Mouse (Mus musculus): ENCODE measurements at regions not wholly inside any gene's neighbourhood (a gene's known extent, or its start where the extent isn't known, plus 50 kb on each side); places are given as distances from the start of the nearest gene placed in this dataset.
A peak's percentile ranks its signal among the peaks of the same experiment; 100 is the strongest.

DNA sequence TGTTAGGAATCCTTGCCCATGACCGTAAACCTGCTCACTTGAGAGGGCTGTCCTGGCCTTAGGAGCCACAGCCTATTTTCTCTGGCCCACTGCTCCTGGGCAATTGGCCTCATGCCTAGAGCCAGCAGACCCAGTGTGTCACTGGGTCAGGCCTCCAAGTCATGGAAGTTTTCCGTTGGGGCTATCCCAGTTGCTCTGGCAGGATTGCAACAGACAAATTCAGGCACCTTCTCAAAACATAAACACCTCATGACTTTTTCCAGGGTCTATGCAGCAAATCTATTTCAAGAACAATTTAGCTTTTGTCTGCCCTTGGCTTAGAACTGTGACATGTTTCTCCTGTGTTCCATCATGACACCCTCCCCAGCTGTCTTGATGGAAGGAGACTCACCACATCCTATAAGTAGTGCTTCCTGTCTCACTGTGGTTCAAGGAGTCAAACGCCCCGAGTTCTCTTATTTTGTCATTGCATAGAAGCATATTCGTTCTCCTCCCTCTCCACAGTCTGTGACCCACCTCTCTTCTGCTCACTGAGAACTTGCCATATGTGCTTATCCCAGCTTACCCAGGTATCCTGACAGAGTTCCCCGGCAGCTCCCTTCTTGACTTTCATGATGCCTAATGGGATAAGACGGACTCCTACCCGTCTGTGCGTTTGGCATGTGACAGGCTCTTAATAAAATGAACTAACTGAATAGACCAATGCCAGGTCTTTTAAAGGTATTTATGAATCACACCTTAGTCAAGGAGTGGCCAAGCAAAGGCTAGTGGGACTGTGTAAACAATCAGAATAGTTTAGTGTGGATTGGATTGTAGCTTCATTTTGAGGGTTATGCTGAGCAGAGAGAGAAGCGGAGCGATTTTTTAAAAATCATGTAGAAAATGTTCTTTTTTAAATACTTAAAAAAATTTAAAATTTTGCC is 108.2 kb upstream of the Serp2 start:
- Histone ChIP-seq H3K4me1 (no peaks in the 10 kb centered on the region), H3K9me3 (no peaks in the 10 kb centered on the region), H3K27ac (replicated peaks) (no peak overlapping the region), H3K9ac (replicated peaks) (no peak overlapping the region), H3K4me2 (replicated peaks) (no peak overlapping the region), H3K4me3 (no peak overlapping the region), H3K27me3 (no peaks in the 10 kb centered on the region), H3K36me3 (no peaks in the 10 kb centered on the region)
- no peak for ATAC-seq (replicated peaks)
- WGBS = 88% methylated on average over 11 of the region's 11 CpGs

DNA sequence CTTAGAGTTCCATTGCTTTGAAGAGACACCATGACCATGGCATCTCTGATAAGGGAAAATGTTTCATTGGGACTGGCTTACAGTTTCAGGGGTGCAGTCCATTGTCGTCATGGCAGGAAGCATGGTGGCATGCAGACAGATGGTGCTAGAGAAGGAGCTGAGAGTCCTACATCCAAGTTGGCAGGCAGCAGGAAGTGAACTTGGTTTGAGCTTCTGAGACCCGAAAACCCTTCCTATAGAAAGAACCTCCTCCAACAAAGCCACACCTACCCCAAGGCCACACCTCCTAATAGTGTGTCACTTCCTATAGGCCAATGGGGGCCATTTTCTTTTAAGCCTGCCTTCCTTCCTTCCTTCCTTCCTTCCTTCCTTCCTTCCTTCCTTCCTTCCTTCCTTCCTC is 107.1 kb upstream of the Serp2 start:
- H3K9me3 ChIP-seq = no peaks in the 10 kb centered on the region
- no peak for ATAC-seq (replicated peaks)
- H3K4me1 ChIP-seq = peaks cover 9% of the 10 kb centered on the region
- no peaks in the 10 kb centered on the region for H3K27me3 ChIP-seq
- no peak overlapping the region for H3K27ac ChIP-seq (replicated peaks)
- no peak overlapping the region for H3K4me2 ChIP-seq (replicated peaks)
- no peaks in the 10 kb centered on the region for H3K36me3 ChIP-seq
- no peak overlapping the region for H3K4me3 ChIP-seq
- WGBS = 94% methylated on average over 2 of the region's 2 CpGs
- H3K9ac ChIP-seq (replicated peaks) = no peak overlapping the region

DNA sequence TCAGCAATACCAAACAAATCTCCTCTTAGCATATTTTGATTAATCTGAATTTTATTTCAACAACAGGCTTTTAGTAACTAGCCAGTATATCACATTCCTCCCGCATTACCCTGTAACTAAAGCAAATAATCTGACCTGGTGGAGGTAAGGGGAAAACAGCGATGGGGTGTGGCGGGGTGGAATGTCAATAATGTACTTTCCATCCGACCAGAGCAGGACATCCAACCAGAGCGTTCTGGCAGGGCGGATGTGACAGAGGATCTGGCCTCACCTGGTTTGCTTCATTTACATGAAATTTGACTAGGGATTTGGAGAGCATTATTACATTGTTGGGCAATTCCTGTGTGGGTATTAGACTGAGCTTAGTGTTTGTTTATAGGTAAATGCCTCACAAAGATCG is 106.2 kb upstream of the Serp2 start:
- Histone ChIP-seq H3K27ac (replicated peaks) (no peak overlapping the region), H3K36me3 (no peaks in the 10 kb centered on the region), H3K27me3 (no peaks in the 10 kb centered on the region), H3K9ac (replicated peaks) (no peak overlapping the region), H3K4me2 (replicated peaks) (no peak overlapping the region), H3K4me1 (peaks cover 17% of the 10 kb centered on the region), H3K9me3 (no peaks in the 10 kb centered on the region), H3K4me3 (no peak overlapping the region)
- 93% methylated on average over 7 of the region's 7 CpGs for WGBS
- ATAC-seq (replicated peaks) = no peak

DNA sequence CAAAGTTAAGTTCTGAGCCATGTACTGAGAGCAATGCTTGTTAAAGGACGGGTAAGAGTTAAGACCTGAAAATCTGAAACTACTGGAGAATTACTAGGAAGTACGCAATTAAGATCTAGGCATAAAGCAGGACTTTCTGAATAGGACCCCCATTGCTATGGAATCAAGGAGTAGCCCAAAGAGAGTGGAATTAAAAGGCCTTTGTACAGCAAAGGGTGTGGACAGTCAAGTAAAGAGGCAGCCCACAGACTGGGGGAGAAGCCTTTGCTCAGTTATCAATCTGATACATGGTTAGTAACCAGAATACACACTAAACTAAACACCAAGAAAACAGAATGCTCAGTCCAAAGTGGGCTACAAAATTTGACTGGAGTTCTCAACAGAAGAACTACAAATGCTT is 104.2 kb upstream of the Serp2 start:
- Histone ChIP-seq H3K27me3 (no peaks in the 10 kb centered on the region), H3K9ac (replicated peaks) (no peak overlapping the region), H3K36me3 (no peaks in the 10 kb centered on the region), H3K9me3 (no peaks in the 10 kb centered on the region), H3K27ac (replicated peaks) (no peak overlapping the region), H3K4me2 (replicated peaks) (no peak overlapping the region), H3K4me3 (no peak overlapping the region), H3K4me1 (peaks cover 26% of the 10 kb centered on the region)
- ATAC-seq (replicated peaks) = no peak
- 69% methylated on average over 2 of the region's 2 CpGs for WGBS

DNA sequence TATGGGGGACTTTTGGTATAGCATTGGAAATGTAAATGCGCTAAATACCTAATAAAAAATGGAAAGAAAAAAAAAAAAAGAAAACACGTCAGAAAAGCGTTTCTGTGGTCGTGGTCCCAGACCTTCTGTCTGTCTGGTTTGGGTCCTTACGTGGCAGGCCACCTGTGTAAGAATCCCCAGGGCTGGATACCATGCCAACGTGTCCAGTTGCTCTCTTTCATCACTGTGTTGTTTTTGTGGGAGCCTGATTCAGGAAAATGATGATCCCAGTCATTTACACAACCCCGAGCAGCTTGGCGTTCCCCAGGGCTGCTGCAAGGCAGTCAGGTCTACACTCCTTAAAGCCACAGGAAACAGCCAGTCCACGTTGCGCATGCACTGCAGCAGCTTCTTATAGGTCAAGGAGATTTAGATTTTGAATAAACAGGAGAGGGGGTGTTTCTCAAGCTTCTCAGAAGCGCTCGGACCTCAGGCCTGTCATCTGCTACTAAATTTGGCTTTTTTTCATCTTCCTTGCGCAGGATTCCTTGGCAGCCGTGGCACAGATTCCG is 102.3 kb upstream of the Serp2 start:
- Histone ChIP-seq H3K4me2 (replicated peaks) (no peak overlapping the region), H3K4me3 (no peak overlapping the region), H3K4me1 (peaks cover 26% of the 10 kb centered on the region), H3K9me3 (no peaks in the 10 kb centered on the region), H3K36me3 (no peaks in the 10 kb centered on the region), H3K9ac (replicated peaks) (no peak overlapping the region), H3K27ac (replicated peaks) (no peak overlapping the region; the same call in 1 of the 2 replicates), H3K27me3 (no peaks in the 10 kb centered on the region)
- WGBS = 69% methylated on average over 15 of the region's 15 CpGs
- no peak for ATAC-seq (replicated peaks)

DNA sequence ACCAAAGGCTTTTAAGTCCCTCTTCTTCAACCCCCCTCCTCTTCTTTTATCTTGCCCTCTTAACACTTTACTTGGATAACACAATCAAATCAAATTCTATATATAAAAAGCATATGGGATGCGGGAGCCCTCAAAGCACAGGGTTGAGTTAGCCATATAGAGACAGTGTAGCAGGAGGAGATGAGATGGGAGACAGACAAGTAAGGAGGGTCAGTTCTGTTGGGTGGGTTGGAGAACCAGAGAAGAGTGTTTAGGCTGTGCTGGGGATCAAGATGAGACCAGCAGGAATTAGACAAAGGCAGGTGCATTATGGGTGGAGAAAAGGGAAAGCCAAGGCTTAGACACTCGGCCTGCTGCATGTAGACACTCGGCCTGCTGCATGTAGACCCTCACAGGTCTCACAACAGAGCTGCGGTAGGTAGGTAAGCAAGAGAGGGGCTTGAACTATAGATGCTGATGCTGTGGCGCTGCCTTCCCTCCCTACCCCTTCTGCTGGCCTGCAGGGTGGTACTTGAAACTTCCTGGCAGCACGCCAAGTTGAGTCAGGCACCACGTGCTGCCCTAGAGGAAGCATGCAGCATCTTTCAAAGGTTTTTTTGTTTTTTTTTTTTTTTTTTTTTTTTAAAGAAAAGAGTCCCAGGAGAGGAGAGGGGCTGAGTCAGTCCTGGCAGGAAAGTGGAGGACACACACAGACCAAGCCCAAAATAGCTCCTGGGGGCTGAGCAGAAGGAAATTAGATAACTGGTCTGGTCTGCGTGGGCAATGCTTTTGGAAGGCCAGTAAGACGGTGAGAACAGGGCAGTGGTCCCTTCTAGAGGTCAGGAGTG is 101.3 kb upstream of the Serp2 start:
- peaks cover 26% of the 10 kb centered on the region for H3K4me1 ChIP-seq
- H3K4me3 ChIP-seq = no peak overlapping the region
- H3K4me2 ChIP-seq (replicated peaks) = no peak overlapping the region
- H3K36me3 ChIP-seq = no peaks in the 10 kb centered on the region
- ATAC-seq (replicated peaks) = peak; percentile 83
- H3K27me3 ChIP-seq = no peaks in the 10 kb centered on the region
- H3K27ac ChIP-seq (replicated peaks) = no peak overlapping the region
- 24% methylated on average over 9 of the region's 9 CpGs for WGBS
- H3K9me3 ChIP-seq = no peaks in the 10 kb centered on the region
- H3K9ac ChIP-seq (replicated peaks) = 0 out of 2 replicates have a peak overlapping the region, but pooled peaks have one; percentile 7

DNA sequence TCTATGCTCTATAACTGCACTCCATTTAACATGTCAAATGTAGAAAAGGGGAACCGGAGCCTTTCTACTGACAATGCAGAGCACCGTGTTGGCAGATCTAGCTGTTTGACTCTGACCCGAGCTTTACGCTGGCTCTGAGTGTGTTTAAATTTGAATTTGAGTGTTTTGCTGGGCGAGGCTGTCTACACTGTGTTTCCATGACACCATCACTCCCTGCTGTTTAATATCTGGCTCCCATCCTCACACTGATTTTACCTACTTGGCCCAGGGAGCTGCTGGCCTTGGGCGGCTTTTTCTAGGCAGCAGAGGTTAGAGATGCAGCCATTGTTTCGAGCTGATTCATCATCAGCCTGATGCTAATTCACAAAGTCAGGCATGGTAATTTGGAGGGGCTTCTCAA is 100.7 kb upstream of the Serp2 start:
- Histone ChIP-seq H3K4me3 (no peak overlapping the region), H3K27ac (replicated peaks) (peak overlapping the region; percentile 35), H3K36me3 (no peaks in the 10 kb centered on the region), H3K27me3 (no peaks in the 10 kb centered on the region), H3K4me2 (replicated peaks) (no peak overlapping the region), H3K9me3 (no peaks in the 10 kb centered on the region), H3K9ac (replicated peaks) (0 out of 2 replicates have a peak overlapping the region, but pooled peaks have one; percentile 7), H3K4me1 (peaks cover 26% of the 10 kb centered on the region)
- ATAC-seq (replicated peaks) = peak; percentile 44; the same call in 1 of the 2 replicates
- 33% methylated on average over 7 of the region's 7 CpGs for WGBS

DNA sequence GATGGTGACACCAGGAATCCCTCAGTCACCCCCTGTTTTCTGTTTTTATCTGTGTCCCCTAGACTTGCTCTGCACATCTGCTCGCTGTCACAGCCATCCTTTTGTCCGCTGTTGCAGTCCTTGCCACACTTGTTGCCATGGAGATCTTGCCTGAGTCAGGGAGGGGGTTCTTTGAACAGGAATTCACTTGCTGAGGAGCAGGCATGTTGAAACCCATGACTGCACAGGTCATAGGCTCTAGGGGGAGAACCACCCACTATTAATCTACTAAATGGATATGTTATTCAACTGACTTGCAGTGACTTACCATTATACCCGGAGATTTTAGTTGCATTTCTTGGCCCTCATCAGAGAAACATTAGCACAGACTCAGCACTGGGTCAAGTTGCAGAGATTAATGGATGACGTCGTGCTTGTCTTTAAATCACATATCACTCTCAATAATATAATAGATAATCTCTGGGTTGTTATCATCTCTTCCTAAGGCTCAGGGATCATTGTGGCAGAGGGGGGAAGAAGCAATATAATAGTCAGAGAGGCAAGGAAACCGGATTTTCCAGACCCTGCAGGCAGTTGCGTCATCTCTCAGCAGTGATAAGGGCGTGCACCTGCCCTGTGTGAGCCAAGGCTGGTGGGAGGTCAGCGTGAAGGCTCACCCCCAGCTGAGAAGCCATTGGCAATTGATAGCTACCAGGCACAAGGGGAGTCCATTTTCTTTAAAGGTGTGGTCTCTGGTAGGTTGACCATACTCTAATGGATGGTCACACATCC is 95.9 kb upstream of the Serp2 start:
- Histone ChIP-seq H3K4me1 (peaks cover 6% of the 10 kb centered on the region), H3K27me3 (no peaks in the 10 kb centered on the region), H3K9ac (replicated peaks) (no peak overlapping the region), H3K4me3 (no peak overlapping the region), H3K36me3 (no peaks in the 10 kb centered on the region), H3K27ac (replicated peaks) (0 out of 2 replicates have a peak overlapping the region, but pooled peaks have one; percentile 27), H3K4me2 (replicated peaks) (no peak overlapping the region), H3K9me3 (no peaks in the 10 kb centered on the region)
- WGBS = 73% methylated on average over 9 of the region's 9 CpGs
- peak; percentile 46; the same call in 1 of the 2 replicates for ATAC-seq (replicated peaks)

DNA sequence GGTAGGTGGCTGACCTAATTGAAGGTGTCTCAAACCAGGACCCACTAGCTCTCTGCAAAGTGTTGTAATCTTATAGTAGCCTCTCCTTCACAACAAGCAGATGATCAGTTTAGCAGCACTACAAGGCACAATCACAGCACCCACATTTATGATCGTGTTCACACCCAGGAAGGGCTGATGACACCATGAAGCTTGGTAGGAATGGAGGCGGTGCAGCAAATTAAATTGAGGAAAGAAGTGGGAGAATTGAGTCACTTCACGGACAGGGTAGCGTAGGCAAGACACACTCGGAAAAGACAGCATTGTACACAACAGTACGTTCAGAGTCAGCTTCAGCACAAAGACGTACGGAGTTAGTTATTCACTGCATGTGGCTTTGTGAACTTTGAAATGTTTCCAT is 94.4 kb upstream of the Serp2 start:
- Histone ChIP-seq H3K4me1 (no peaks in the 10 kb centered on the region), H3K27me3 (no peaks in the 10 kb centered on the region), H3K9ac (replicated peaks) (no peak overlapping the region), H3K27ac (replicated peaks) (no peak overlapping the region), H3K4me3 (no peak overlapping the region), H3K4me2 (replicated peaks) (no peak overlapping the region), H3K36me3 (no peaks in the 10 kb centered on the region), H3K9me3 (no peaks in the 10 kb centered on the region)
- WGBS = 96% methylated on average over 8 of the region's 8 CpGs
- ATAC-seq (replicated peaks) = no peak

DNA sequence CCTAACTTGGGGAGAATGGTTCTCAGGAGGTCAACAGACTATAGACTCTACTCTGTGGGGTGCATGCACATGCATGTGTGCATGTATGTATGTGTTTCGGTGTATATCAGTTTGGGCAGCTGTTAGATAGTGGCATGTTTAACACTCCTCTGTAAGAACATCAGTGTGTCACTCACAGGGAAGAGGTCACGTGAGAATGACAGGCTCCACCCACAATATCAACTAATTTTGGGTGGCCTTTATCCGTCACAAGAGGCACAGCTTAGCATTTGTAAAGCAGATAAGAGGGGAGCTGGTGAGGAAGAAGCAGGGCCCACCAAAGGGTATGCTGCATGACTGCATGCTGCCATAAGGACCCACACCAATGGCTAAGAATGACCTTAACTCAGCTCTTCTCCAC is 93.2 kb upstream of the Serp2 start:
- Histone ChIP-seq H3K4me3 (no peak overlapping the region), H3K4me1 (no peaks in the 10 kb centered on the region), H3K9me3 (no peaks in the 10 kb centered on the region), H3K27me3 (no peaks in the 10 kb centered on the region), H3K9ac (replicated peaks) (no peak overlapping the region), H3K27ac (replicated peaks) (no peak overlapping the region), H3K36me3 (no peaks in the 10 kb centered on the region), H3K4me2 (replicated peaks) (no peak overlapping the region)
- no peak for ATAC-seq (replicated peaks)
- 86% methylated on average over 3 of the region's 3 CpGs for WGBS

DNA sequence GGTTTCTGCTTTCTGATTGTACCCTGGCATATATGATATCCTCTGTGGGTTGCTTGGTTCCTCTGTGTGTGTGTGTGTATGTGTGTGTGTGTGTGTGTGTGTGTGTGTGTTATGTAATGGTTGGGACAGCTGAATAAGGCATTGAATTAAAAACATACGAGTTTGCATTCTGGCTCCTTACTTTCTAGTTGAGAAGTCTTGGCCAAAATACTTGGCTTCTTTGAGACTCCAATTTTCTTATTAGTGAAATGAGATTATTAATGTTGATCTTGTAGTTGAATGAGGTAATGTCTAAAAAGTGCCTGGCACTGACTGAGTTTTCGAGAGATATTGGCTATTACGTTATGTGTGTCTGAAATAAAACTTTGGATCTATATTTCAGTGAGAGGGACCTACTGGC is 88.0 kb upstream of the Serp2 start:
- 81% methylated on average over 3 of the region's 3 CpGs for WGBS
- Histone ChIP-seq H3K4me2 (replicated peaks) (no peak overlapping the region), H3K4me3 (no peak overlapping the region), H3K27ac (replicated peaks) (no peak overlapping the region), H3K36me3 (no peaks in the 10 kb centered on the region), H3K27me3 (no peaks in the 10 kb centered on the region), H3K4me1 (no peaks in the 10 kb centered on the region), H3K9me3 (no peaks in the 10 kb centered on the region), H3K9ac (replicated peaks) (no peak overlapping the region)
- no peak for ATAC-seq (replicated peaks)
